23 mouse cellular contexts compared by ENCODE assay signal in genomic region chr19:29146820-29147219, GRCm38 (mm10). TPM values are rescaled to one million over a fixed set of nuclear protein-coding genes. Genes with fewer than 3 reads are reported as not detected.
DNase-seq lines count a peak whose midpoint lies in the region; ATAC-seq and TF ChIP-seq lines count a peak whose summit lies in the region.
"Had no signal": no experiment of that assay in that cellular context is flagged by ENCODE, and none has a peak within 500 bp of the region (broad histone marks: within the 10 kb centered on the region; RNA-seq: fewer than 3 reads in every experiment).

No protein-coding gene starts in this region.

- no peak for ATAC-seq in heart, postnatal 0 days (ENCODE audit: insufficient read depth, low read depth)
- no peak for ATAC-seq in heart, embryonic 12.5 days (ENCODE audit: insufficient number of reproducible peaks, low FRiP score)
- ATAC-seq: activated CD4-positive, CD25-positive, alpha-beta regulatory T cell, adult 4 months; forebrain, embryonic 13.5 days; Patski had no signal

- peaks cover 17% of the 10 kb centered on the region for H3K36me3 ChIP-seq in heart, postnatal 0 days (replicated peaks; ENCODE audit: control insufficient read depth, insufficient read depth, low read length)
- peaks cover 27% of the 10 kb centered on the region for H3K36me3 ChIP-seq in heart, embryonic 12.5 days
- peaks cover 5% of the 10 kb centered on the region for H3K36me3 ChIP-seq in spleen, adult 2 months (ENCODE audit: control insufficient read depth, insufficient read depth, low read length)

- no peak for TF ChIP-seq EP300 in heart, postnatal 0 days (IDR thresholded peaks at IDR 0.05; ENCODE audit: low read depth)

- H3K4me2 ChIP-seq in heart, postnatal 0 days (ENCODE audit: low read depth, low read length), result no peak overlapping the region
- no peak overlapping the region for H3K4me2 ChIP-seq in heart, embryonic 12.5 days
- H3K4me2 ChIP-seq: embryonic facial prominence, embryonic 12.5 days; forebrain, embryonic 13.5 days; heart, embryonic 15.5 days; hindbrain, embryonic 14.5 days had no signal

- TF ChIP-seq POLR2A in spleen, adult 2 months (IDR thresholded peaks at IDR 0.05; ENCODE audit: low read depth, low read length), result no peak

- no peaks in the 10 kb centered on the region for H3K9me3 ChIP-seq in heart, postnatal 0 days (replicated peaks; ENCODE audit: control insufficient read depth, low read length)
- H3K9me3 ChIP-seq in heart, embryonic 12.5 days (replicated peaks), result no peaks in the 10 kb centered on the region
- H3K9me3 ChIP-seq: embryonic facial prominence, embryonic 12.5 days; forebrain, embryonic 13.5 days; heart, embryonic 10.5 days; heart, embryonic 15.5 days; hindbrain, embryonic 10.5 days had no signal

- H3K4me3 ChIP-seq in heart, postnatal 0 days (ENCODE audit: low read depth, low read length), result no peak overlapping the region
- no peak overlapping the region for H3K4me3 ChIP-seq in heart, embryonic 12.5 days
- H3K4me3 ChIP-seq in spleen, adult 2 months (ENCODE audit: extremely low read depth, insufficient read depth, insufficient read length), result no peak overlapping the region
- H3K4me3 ChIP-seq in brown adipose tissue, adult 24 weeks (ENCODE audit: insufficient read depth, low read depth, low read length), result no peak overlapping the region
- H3K4me3 ChIP-seq: embryonic facial prominence, embryonic 12.5 days; forebrain, embryonic 13.5 days; gastrocnemius, adult 2 months; heart, embryonic 10.5 days; heart, embryonic 15.5 days; hindbrain, embryonic 10.5 days had no signal

- no peak for DNase-seq in heart, postnatal 0 days (ENCODE audit: low spot score)
- DNase-seq in kidney, postnatal 10 days, result peak; percentile 20
- DNase-seq in kidney, adult 8-10 months, result no peak
- no peak for DNase-seq in spleen, adult 2 months (ENCODE audit: low read depth in 1 of 2, low spot score in 2 of 2)
- DNase-seq in spleen, postnatal 14 days (ENCODE audit: low spot score in 2 of 2), result no peak
- DNase-seq in left cerebral cortex, adult 18-20 months (ENCODE audit: low spot score in 2 of 2), result no peak
- DNase-seq: adrenal gland, postnatal 14 days; cerebellum, adult 2 months; cerebellum, postnatal 10 days; embryo, embryonic 11 days; gastrocnemius, adult 2 months; gastrocnemius, postnatal 25 days had no signal

- H3K27me3 ChIP-seq in heart, postnatal 0 days (ENCODE audit: control insufficient read depth, insufficient read depth, low read length), result no peaks in the 10 kb centered on the region
- no peaks in the 10 kb centered on the region for H3K27me3 ChIP-seq in heart, embryonic 12.5 days (replicated peaks)
- H3K27me3 ChIP-seq in spleen, adult 2 months (ENCODE audit: control insufficient read depth, insufficient read depth, low read length), result no peaks in the 10 kb centered on the region
- H3K27me3 ChIP-seq: CH12.LX; embryonic facial prominence, embryonic 12.5 days; forebrain, embryonic 13.5 days; heart, embryonic 15.5 days; Patski had no signal

- peak overlapping the region; percentile 15; the same call in 1 of the 2 replicates for H3K27ac ChIP-seq in heart, postnatal 0 days (ENCODE audit: low read depth)
- no peak overlapping the region for H3K27ac ChIP-seq in heart, embryonic 12.5 days (ENCODE audit: poor library complexity, severe bottlenecking)
- 0 out of 2 replicates have a peak overlapping the region, but pooled peaks have one; percentile 28 for H3K27ac ChIP-seq in spleen, adult 2 months (ENCODE audit: insufficient read depth, low read length)
- 0 out of 2 replicates have a peak overlapping the region, but pooled peaks have one; percentile 2 for H3K27ac ChIP-seq in brown adipose tissue, adult 24 weeks (replicated peaks; ENCODE audit: low read depth, low read length)
- H3K27ac ChIP-seq: embryonic facial prominence, embryonic 12.5 days; forebrain, embryonic 13.5 days; gastrocnemius, adult 2 months; heart, embryonic 10.5 days; heart, embryonic 15.5 days; hindbrain, embryonic 10.5 days; hindbrain, embryonic 14.5 days had no signal

- no peaks in the 10 kb centered on the region for H3K4me1 ChIP-seq in heart, postnatal 0 days (ENCODE audit: control insufficient read depth, insufficient read depth)
- H3K4me1 ChIP-seq in heart, embryonic 12.5 days (replicated peaks), result no peaks in the 10 kb centered on the region
- no peaks in the 10 kb centered on the region; the same call in 1 of the 2 replicates for H3K4me1 ChIP-seq in spleen, adult 2 months (ENCODE audit: control insufficient read depth, insufficient read depth, insufficient read length)
- H3K4me1 ChIP-seq in brown adipose tissue, adult 24 weeks (ENCODE audit: control insufficient read depth, insufficient read depth, insufficient read length, low read length), result no peaks in the 10 kb centered on the region
- H3K4me1 ChIP-seq: forebrain, embryonic 13.5 days; heart, embryonic 10.5 days; heart, embryonic 15.5 days had no signal

- H3K9ac ChIP-seq in heart, postnatal 0 days (replicated peaks; ENCODE audit: low read depth, low read length), result no peak overlapping the region
- H3K9ac ChIP-seq in heart, embryonic 12.5 days, result no peak overlapping the region
- H3K9ac ChIP-seq: embryonic facial prominence, embryonic 12.5 days; forebrain, embryonic 13.5 days; heart, embryonic 15.5 days; hindbrain, embryonic 14.5 days had no signal

- 76% methylated on average over 9 of the region's 9 CpGs for WGBS in heart, postnatal 0 days
- 85% methylated on average over 9 of the region's 9 CpGs for WGBS in heart, embryonic 12.5 days
- WGBS in spleen, adult 2 months, result 86% methylated on average over 9 of the region's 9 CpGs

- no peak for TF ChIP-seq CTCF in heart, postnatal 0 days (IDR thresholded peaks at IDR 0.05; ENCODE audit: low read depth)
- no peak for TF ChIP-seq CTCF in spleen, adult 2 months (IDR thresholded peaks at IDR 0.05; ENCODE audit: extremely low read depth, insufficient read depth, insufficient read length, insufficient replicate concordance)

RNA-seq across cellular contexts. Expression of gene Rcl1, which starts 45.6 kb away (rescaled TPM):
- total RNA-seq in heart, postnatal 0 days (2014; rRNA removed; ENCODE audit: low replicate concordance), result 2.3 and 9.0 TPM in 2 replicates
- polyA plus RNA-seq in heart, postnatal 0 days (2015; fragmentation: Nextera tagmentation; extraction: Ambion mirVana), result 9.6 and 9.9 TPM in 2 replicates
- polyA plus RNA-seq in heart, embryonic 12.5 days (2016; fragmentation: Nextera tagmentation; extraction: Ambion mirVana), result 21.7 and 22.6 TPM in 2 replicates
- polyA plus RNA-seq in spleen, adult 2 months (2012; rRNA removed), result 12.7 and 16.0 TPM in 2 replicates
- 11.7 and 12.8 TPM in 2 replicates for polyA plus RNA-seq in brown adipose tissue, adult 24 weeks (2012; ENCODE audit: insufficient read depth, insufficient read length, missing spikeins)
- 10 to 100 TPM; 16.4 to 19.0 TPM for total RNA-seq in left cerebral cortex, adult 18-20 months (2021)
